Mouse (Mus musculus): ENCODE data around the gene Kctd4.

DNA sequence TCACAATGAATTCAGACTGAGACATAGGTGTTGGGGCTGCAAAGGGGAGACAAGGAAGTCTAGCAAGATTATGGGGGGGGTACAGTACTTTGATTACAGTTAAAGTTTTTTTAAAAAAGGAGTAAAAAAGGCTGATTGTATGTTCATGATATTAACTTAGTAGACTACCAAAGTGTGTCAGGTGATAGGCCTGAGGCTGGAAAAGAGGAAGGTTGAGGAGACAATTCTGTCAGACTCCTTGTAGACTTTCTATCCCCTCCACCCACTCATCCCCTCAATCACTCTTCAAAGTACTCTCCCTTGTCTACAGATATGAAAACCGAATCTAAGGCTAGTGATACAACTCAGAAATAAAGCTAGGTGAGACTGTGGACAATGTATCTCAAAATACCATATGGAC, 53.4 kb downstream of the Kctd4 start:
- TF ChIP-seq TAL1 (IDR thresholded peaks at IDR 0.05; ENCODE audit: low read length) (no peak), GATA1 (IDR thresholded peaks at IDR 0.05; ENCODE audit: low read length) (no peak)

All from erythroblast, embryonic 14.5 days (primary cell).